Mouse (Mus musculus) kidney, postnatal 4 days (tissue): ENCODE results near the gene 2610021A01Rik.
"Not testable (repeated sequence)": the region's sequence is repeated elsewhere in the genome, so short reads cannot be mapped to it uniquely, and the experiment has no call there.

Source experiments
- DNase-seq, 2 experiments: peaks; one replicate each; pipeline ENCODE4 v3.0.0; 2021; ENCODE audit warnings: mixed read lengths in 2 of 2

Gene 2610021A01Rik

DNA sequence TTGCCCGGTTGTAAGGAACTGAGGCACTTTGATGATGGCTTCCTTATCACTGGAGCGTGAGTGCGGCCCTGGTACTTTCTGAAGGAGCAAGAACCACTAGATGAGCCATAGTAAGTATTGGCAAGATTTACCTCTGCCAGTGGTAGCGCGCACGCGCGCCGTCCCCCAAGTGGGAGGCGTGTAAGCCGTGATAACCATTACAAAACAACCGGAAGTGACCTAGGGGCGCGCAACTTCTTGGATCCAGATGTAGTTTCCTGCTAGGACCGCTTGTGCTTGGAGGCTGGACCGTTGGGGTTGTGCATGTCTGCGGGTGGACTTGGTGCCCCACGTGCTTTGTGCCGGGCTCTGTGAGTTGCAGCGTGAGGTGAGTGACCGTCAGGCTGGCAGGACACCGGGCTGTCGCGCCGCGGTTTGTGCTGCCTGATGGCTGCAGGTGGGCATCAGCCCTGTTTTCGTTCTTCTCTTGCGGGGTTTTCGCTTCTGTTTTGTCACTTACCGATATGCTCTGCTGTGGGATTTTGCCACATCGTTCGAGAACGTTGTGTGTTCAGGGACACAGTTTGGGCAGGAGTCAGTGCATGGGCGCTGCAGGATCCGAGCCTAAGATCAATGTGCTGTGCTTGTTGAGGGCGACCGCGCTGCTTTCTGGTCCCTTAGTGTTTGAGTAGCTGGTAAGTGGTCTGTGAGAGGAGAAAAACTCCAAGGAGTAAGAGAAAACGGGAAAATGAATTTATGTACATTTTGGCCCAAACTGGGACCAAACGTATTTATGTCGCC is at the start of gene 2610021A01Rik:
TSS of gene 2610021A01Rik (plus strand) at position 197 of the 780 bp plus-strand sequence.
- peak; percentile 91 to 95 for DNase-seq

DNA sequence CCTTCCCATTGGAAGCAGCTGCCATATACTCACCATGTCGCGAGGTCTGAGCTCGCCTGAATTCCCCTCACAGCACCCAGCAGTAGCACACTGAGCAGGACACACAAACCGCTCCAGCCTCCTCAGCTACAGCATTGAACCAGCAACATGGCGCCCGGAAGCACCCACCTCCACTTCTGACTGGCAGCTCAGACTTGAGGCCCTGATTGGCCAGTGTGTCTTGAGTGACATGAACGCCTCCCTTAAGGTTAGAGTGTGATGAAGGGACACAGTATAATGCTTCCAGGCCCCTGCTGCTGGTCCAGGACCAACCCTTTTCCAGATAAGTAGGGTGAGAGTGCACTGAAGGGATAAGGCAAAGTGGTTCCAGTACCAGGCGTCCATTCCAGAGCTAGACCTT is 38.3 kb upstream of the 2610021A01Rik start:
- no peak for DNase-seq

DNA sequence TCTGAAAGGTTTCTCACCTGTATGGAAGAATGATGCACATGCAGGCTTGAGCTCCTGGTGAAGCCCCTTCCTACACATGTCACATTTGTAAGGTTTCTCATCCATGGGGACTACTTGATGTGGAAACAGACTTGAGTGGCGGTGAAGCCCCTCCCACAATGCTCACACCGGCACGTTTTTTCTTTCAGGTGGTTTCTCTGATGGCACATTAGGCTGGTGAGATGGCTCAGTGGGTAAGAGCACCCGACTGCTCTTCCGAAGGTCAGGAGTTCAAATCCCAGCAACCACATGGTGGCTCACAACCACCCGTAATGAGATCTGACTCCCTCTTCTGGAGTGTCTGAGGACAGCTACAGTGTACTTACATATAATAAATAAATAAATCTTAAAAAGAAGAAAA is 25.5 kb upstream of the 2610021A01Rik start, which contains the start of gene Gm6871:
TSS of gene Gm6871 (minus strand) at position 101 of the 400 bp plus-strand sequence.
- not testable (repeated sequence) for DNase-seq

DNA sequence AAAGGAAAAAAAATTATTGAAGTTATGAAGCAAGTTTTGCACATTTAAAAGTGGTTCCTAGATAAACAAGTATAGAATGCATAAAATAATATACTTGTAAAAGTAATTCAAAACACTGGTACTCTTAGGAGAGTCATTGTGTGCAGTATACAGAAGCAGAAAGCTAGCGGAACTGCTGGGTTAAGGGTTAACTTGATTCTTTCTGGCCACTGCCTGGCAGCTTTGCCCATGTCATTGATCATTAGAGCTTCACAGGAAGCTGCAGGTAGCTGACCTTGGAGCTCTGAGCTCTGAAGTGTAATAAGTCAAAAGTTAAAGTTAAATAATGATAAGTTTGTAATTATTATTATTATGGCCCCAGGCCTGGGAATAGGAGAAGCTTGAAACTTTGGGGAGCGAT is 21.1 kb upstream of the 2610021A01Rik start:
- peak in 1 of 2 experiments; percentile 4 for DNase-seq

DNA sequence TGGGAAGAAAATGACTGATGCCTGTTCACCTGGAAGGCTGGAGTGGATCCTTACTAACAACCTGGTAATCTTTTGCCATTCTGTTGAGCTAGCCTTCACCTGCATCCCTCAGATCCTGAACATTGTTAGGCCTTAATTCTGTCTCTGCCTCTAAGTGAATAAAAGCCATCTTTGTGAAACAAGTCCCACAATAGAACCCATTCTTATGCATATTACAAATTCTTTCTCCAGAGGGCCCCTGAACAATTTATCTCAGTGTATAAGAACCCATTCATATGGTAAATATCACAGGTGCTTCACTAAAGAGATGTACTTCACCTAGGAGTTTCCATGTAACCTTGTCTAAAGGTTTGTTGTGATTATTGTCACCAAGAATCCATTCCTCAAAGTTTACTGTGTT is 17.0 kb upstream of the 2610021A01Rik start:
- no peak for DNase-seq

DNA sequence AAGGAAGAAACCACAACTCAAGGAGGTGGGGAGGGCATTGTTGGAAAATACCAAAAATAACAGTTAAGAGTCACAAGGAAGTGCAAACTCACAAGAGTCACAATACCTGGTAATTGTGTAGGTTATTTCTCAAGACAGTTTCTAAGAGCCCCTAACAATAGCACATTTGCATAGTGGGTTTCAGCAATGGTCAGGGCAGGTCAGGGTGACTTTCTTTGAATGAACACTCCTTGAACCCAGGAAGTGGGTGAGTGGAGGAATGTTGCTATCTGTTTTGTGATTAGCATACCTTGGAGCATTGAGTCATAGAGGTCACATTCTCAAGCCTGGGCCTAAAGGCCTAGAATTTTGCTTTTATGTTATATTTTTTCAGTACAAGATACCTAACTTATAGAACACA is 11.2 kb upstream of the 2610021A01Rik start:
- DNase-seq: not testable (repeated sequence)

DNA sequence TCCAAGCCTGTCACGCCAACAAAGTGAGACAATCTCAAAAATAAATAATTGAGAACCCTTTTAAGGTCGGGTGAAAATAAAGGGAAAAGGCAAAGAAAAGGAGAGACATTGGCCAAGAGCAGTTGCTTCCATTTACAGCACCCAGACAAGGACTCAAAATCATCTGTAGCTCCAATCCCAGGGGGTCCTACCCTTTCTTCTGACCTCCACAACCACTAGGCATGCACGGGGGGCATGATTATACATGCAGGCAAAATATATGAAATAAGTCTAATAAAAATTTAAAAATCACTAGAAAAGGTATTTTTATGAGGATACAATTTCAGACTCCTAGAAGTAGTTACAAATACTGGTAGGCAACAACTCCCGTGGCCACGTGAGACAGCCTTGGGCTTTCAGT is 415 bp upstream of the 2610021A01Rik start:
- no peak for DNase-seq

DNA sequence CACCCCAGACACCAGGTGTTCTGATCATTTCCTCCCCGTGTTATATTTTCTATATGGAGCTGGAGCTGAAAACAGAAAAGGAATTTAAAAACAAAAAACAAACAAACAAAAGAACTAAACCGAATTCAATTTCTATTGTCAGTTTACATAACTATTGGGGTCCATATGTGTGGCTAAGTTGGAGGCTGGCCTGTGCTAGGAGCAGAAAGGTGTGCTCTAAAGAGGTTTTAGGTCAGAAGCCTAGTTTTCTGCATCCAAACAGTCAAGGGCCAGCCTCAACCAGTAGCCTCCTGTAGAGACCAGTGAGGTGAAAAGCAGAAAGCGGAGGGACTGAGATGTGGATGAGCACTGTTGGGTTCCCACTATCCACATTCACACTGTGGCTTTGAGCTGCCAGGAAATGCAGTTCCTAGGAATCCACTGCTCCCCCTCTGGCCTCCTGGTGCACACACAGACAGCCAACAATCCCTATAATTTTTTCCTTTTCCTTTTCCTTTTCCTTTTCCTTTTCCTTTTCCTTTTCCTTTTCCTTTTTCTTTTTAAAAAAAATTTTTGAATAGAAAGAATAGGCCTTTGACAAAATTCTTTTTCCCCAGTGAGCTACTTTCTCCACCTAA is 1.0 kb downstream of the 2610021A01Rik start:
- peak in 1 of 2 experiments; percentile 20 for DNase-seq

DNA sequence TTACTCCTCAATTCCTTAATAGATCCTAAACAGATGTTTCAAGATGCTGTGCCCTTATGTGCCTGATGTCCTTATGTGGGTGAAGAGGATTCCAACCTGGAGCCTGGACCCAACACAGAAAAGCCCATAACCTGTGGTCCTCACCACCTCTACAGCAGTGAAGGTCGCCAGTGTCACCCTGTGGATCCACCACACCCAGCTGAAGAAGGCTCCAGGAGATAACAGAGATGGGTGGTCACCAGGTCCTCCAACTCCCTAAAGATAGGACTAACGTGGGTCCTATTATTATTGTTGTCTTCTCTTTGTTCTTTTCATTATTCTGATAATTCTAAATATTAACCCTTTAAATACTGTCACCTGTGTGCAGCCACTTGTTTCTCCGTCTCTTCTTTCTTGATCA is 12.6 kb downstream of the 2610021A01Rik start:
- no peak for DNase-seq

DNA sequence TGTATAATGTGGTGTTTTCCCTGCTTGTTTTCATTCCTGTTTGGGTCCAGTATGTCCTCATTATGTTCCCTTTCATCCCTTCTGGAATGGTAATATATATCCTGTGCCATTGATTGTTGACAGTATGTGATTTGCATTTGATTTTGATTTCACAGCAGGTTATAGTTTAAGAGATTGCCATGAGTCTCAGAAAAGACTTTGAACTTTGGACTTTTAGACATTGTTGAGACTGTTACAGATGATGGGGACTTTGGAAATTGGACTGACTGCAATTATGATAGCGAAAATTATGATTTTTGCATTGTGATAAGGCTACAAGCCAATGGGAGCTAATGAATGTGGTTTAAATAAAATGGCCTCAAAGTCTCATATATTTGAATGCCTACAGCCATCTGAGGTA is 17.2 kb downstream of the 2610021A01Rik start:
- not testable (repeated sequence) for DNase-seq

DNA sequence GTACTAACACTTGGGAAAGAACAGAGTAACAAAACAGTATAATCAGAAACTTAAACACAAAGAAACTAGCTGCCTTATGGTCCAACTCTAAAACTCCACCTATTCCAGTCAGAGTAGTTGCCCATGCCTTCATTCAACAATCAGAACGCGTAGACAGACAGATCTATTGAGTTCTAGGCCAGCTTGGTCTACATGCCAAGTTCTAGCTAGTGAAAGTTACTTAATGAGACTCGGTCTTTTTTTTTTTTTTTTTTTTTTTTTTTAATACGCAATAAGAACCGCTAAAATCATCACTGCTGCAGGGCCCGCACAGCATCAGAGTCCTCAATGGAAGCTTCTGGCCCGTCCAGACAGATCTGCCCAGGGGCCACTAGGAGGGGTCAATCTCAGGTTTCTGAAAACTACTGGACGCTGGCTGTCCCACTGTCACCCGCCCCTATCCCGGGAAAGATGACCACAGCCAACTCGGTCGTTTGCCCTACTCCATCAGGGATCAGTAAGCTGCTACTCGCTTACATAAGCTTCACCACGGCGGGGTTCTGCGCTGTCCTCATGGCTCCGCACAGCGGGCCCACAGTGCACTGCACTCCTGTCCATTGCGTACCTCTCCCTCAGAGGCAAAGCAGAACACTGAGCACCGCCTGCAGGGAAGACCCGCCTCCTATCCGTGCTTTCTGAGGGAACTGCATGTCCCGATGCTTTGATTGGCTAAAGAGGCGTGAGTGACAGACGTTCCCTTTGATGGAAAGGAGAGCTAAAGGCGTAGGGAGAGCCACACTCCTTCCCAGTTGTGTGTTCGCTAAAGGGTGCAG is 33.6 kb downstream of the 2610021A01Rik start, which contains the start of gene Zfp788:
TSS of gene Zfp788 (plus strand) at position 795 of the 812 bp plus-strand sequence.
- DNase-seq: peak; percentile 89 to 95

DNA sequence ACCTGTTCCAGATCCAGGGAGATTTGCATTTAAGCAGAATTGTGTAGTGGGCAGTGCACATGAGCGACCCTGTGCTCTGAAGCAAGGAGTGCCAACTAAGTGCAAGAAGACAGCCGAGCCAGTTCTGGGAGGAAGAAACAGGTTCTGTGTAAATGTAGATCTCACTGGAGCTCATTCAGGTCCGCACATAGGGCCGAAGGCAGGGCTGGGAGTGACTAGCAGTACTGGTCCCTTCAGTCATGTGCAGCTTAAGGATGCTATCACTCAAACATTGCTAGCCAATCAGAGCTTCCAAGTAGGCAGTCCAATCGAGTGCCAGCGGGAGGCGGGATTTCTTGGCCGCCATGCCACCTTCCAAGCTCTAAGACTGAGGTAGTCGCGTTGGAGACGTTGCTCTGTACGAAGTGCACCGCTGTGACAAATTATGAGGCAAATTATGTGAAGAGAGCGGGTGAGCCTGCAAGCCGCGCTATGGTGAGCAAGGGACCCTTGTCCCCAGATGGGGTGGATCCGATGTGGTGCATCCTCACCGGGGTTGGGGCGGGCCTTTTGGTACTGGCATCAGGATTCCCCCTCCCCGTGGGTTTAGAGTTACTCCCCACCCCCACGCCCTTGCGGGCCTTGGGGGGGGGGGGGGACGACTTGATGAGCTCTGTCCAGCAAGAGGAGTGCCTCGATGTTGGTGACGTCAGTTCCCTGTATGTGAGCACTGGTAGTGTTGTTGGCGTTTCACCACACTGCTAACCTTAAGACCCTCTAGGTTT is 34.4 kb downstream of the 2610021A01Rik start:
- DNase-seq: peak; percentile 87 to 93

DNA sequence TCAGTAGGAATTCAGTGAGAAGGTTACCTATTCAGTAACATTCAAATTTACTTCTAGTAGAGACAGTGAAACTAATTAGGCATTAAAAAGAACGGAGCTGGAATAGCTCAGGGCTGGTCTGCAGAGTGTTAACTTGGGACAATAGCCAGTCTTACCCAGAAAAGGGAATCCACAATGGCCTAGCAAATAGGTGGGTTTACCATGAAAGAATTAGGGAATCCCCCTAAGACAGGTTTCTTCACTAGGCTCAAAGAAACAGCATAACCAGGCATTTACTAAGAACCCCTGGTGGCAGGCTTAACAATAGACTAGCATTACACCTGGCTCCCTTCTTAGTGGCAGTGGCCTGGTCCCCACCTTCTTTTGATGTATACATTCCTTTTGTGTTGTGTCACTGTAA is 75.3 kb downstream of the 2610021A01Rik start:
- DNase-seq: not testable (repeated sequence)
